Mouse (Mus musculus) erythroblast, embryonic 14.5 days (primary cell): Measurements from ENCODE around the gene Ush2a.

ENCODE experiments used
- GATA1 ChIP-seq: IDR thresholded peaks from 2 replicates; pipeline ENCODE4 v1.6.1; 2012; ENCODE audit warnings: low read length, inconsistent platforms, mixed read lengths
- TAL1 ChIP-seq: IDR thresholded peaks from 3 replicates; pipeline ENCODE4 v1.6.1; 2012; ENCODE audit warnings: low read length, inconsistent platforms, mixed read lengths

DNA sequence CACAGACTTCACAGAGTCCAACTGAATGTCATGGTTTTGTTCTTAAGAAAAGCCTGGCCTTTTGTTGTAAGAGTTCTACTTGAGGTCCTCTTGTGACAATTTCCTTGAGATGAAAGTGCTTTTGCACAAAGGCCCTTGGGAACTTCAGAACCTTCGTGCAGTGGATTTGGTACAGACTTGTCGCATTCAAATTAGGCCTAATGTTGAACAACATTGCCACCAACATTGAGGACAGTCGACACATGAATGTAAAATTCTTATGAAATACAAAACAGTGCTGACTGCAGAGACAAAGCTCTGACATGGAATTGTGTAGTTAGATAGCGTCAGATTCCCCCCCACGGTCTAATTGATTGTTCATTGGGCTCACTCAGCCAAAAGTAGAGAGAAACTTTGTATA is 243.1 kb downstream of the Ush2a start:
- TF ChIP-seq GATA1 (no peak), TAL1 (no peak)
